Mouse (Mus musculus) left cerebral cortex, postnatal 36 days (tissue): Measurements from ENCODE around the gene Cd209g. TPM values are rescaled to one million over a fixed set of nuclear protein-coding genes. Genes with fewer than 3 reads are reported as not detected.
"Not testable (repeated sequence)": the region's sequence is repeated elsewhere in the genome, so short reads cannot be mapped to it uniquely, and the experiment has no call there.

Experiments
- DNase-seq, 2 experiments: peaks; one replicate each; pipeline ENCODE4 v3.0.0; 2021 to 2022; ENCODE audit warnings: low spot score in 2 of 2, mixed read lengths in 1 of 2
- intact Hi-C: fragments of 180-260 bp; cut with DNase I; formaldehyde crosslinking; loops from one replicate; pipeline ENCODE4 v1.15.1; 2025
- total RNA-seq, 2 experiments: library from RNA; stranded (reverse); gene quantifications; 2 replicates each; pipeline ENCODE4 v1.2.3; 2021

Cd209g gene
- not detected for total RNA-seq

- DNase-seq, result no peak
- intact Hi-C loops, result no loop called here
These were observed at the start of gene Cd209g for GRCm38 (mm10) chr8:4133798-4134197. Cd209g (plus strand) TSS chr8:4134098.

DNA sequence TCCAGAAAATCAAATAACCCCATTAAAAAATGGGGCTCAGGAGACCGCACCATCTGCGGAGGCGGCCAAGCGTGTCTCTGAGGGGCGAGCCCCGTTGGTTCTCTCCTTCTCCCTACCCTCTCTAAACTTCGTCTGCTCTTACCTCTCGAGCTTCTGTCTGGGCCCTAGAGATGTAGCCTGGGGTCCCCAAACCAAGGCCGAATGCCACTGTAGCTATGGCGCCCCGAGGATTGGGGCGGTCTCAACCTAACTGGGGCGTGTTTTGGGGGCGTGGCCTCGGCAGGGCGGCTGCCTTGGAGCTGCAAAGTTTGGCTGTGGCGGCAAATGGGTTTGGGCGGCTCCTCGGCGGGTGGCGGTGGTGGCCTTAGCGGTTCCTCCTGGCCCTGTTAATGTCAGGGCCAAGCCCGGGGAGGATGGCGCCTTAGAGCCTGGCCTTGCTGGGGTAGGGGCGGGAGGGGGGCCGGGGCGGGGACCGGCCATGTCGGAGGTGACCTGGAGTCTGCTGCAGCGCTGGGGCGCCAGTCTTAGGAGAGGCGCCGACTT lies 46.6 kb upstream of the Cd209g start:
- DNase-seq, intact Hi-C loops: not testable (repeated sequence)

DNA sequence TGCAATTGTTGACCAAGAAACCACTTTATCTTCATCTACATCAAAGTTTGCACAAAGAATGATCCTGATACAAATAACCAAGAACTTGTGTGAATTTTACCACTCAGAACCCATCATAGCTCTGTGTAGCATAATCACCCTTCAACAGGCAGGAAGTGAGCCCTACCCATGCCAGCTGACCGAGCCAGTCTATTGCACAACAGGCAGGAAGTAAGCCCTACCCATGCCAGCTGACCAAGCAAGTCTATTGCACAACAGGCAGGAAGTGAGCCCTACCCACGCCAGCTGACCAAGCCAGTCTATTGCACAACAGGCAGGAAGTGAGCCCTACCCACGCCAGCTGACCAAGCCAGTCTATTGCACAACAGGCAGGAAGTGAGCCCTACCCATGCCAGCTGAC lies 45.4 kb upstream of the Cd209g start:
- DNase-seq, intact Hi-C loops: not testable (repeated sequence)

GRCm38 (mm10) chr8:4105735-4106134 lies 28.2 kb upstream of the Cd209g start, which contains the start of gene Cd209f:
Cd209f (minus strand) TSS chr8:4105835.
- DNase-seq, intact Hi-C loops: not testable (repeated sequence)

DNA sequence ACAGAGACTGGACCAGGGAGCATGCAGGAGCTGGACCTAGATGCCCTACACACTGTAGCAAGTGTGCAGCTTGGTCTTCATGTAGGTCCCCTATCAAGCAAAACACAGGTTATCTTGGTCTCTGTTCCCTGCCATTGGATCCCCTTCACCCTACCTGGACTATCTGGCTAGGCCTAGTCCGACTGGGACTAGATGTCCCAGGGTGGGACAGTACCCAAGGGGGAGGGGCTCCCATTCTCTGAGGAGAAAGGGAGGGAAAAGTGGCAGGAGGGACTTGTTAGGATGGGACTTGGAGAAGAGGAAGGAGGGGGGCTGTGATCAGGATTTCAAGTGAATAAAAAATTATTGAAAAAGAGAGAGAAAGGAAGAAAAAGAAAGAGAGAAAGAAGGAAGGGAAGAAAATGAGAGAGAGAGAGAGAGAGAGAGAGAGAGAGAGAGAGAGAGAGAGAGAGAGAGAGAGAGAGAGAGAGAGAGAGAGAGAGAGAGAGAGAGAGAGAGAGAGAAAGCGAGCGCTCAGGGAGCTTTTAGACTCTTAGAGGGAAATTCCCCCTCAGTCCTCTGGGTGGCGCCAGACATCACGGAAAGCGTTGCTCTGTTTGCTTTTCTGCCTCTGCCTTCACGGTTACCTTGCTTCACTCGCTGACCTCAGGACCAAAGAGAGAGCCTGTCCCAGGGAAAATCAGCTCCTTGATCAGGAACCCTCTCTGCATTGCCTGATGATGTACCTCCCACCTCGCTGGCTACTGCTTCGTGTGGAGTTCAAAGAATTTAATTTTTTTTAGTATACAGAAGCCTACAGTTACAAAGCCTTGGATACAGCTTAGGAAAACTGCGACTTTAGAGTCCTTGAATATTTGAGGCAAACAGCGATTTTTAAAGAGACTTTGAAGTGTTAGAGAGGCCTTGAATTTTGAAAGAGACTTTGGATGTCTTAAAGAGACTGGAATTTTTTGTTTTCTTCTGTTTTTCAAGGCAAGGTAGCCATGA lies 6.1 kb downstream of the Cd209g start:
- intact Hi-C loops, result loop anchor here (10.0 kb wide), 1 partner anchor 445 kb away; no protein-coding TSS in a partner anchor
- peak; percentile 59 to 68 for DNase-seq

GRCm38 (mm10) chr8:4141721-4142120 lies 7.8 kb downstream of the Cd209g start:
- intact Hi-C loops, result loop anchor here (10.0 kb wide), 1 partner anchor 443 kb away; no protein-coding TSS in a partner anchor
- no peak for DNase-seq

GRCm38 (mm10) chr8:4147272-4147671 lies 13.4 kb downstream of the Cd209g start:
- intact Hi-C loops, result loop anchor here (10.0 kb wide), 1 partner anchor 438 kb away; no protein-coding TSS in a partner anchor
- DNase-seq, result no peak

- intact Hi-C loops, result no loop called here
These were observed 21.0 kb downstream of the Cd209g start for GRCm38 (mm10) chr8:4154878-4155277.

DNA sequence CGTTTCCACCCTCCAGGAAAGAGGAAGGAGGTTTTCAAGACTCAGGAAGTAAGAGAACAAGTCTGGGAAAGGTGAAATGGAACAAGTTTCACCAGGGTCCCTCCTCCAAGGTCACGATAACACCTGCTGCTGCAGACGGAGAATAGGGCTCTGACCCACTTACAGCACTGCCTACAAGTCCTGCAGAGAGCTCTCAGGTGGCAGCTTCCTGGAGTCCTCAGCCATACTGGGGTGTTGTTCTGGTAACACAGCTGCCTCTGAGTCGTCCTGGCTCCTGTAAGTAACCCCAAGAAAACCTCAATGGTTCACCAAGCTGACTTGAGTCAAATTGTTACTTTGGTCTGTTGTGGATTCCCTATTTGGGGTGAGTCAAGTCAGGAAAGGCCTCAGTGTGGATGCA lies 28.9 kb downstream of the Cd209g start:
- intact Hi-C loops, result no loop called here
- no peak for DNase-seq

More at GRCm38 (mm10) chr8:4154878-4155277, 21.0 kb downstream of the Cd209g start:
- DNase-seq, result no peak

DNA sequence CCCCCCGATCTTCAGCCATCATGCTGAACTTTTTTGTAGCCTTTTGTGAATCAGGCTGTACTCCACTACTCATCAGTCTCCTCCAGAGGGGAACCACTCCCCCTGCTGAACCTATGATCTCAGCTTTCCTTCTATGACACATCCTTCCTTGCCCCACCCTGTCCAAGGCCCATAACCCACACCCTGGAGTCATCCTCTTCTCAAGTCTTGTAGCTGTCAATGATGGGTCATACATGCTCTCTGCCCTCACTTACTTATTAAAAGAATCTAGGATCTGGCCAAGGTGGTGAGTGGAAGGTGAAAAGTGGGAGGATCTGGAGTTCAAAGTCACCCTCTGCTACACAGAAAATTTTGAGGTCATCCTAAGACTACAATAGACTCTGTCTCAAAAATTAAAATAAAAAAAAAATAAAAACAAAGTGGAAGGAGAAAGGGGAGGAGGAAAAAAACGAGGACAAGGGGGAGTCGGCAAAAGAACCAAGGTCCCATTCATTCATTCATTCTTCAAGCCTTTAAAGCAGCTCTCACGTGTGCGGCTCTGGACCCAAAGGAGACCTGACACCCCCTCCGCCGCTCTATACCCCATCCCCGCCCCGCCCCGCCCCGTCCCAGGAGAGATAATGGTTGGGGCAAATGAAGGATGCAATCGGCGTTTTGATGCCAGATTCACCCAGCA lies 31.4 kb downstream of the Cd209g start:
- intact Hi-C loops, result no loop called here
- no peak for DNase-seq

DNA sequence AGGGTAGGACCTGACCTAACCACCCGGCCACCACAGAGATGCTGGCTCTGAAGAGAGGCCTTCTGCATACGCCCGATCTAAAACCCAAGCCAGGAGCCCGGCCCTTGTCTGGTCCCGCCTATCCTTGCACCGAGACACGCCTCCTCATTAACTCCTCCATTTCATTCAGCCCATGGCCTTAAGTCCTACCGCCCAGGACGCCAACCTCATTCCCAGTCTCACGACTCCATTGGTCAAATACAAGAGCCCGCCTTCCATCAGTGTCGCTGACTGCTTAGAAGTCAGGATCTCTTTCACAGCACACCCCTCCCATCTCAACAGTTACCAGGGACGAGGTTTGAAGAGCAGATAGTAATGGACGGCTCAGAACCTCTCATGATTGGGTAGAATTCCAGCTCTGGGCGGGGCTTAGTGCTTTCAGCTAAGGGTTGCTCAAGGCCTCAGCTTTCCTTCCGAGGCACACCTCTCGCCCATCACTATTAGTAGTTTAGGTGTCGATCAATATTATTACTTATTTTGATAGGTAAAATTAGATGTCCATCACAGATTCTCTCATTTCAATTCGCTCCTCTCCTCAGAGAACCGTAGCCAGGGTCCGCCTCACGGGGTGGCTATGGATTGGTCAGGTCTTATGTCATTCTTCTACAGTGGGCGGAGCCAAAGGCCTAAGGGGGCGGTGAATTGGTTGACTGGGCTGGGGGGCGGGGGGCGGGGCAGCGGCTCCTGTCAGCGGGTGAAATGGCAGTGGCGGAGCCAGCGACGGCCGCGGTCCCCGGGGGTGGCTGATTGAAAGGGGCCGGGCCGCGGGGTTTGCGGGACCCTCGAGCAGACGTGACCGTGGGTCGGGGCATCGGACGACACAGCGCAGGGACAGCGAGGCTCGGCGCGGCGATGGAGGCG lies 32.2 kb downstream of the Cd209g start, which contains the start of gene Evi5l:
Gene Evi5l, plus strand, starts transcription at position 716 of the 900 bp plus-strand sequence.
- peak; percentile 97 to 99 for DNase-seq
- intact Hi-C loops, result no loop called here

DNA sequence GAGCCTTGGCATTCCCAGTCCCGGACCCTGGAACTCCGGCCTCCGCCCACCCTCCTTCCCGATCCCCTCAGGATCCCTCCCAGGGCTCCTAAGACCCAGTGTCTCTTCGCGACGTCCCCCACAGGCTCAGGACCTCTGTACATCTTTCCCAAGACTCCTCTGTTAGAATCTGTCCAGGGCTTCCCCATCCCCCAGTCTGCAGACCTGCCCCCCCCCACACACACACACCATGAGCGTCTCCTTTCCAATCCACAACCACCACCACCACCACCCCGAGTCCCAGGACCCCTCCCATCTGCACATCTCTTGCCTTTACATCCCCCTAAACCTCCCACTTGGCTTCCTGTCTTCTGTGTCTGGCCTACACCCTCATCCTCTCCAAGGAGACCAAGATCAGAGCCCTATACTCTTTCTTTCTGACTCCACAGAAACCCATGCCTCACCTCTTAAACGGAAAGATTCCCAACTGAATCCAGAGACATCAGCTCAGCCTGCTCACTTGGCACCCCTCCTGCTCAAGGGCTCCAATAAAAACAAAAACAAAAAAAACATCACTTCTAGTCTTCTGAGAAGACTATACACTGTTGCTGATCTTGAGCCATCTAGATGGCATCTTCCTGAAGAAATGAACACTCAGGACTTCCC lies 33.1 kb downstream of the Cd209g start:
- intact Hi-C loops, result no loop called here
- DNase-seq, result no peak

- intact Hi-C loops, result no loop called here
- no peak for DNase-seq
These were observed 34.0 kb downstream of the Cd209g start for GRCm38 (mm10) chr8:4167918-4168317.

- intact Hi-C loops, result no loop called here
- DNase-seq, result no peak
These were observed 38.6 kb downstream of the Cd209g start for GRCm38 (mm10) chr8:4172486-4172885.

- intact Hi-C loops, result no loop called here
- DNase-seq, result no peak
These were observed 40.1 kb downstream of the Cd209g start for GRCm38 (mm10) chr8:4174018-4174417.

DNA sequence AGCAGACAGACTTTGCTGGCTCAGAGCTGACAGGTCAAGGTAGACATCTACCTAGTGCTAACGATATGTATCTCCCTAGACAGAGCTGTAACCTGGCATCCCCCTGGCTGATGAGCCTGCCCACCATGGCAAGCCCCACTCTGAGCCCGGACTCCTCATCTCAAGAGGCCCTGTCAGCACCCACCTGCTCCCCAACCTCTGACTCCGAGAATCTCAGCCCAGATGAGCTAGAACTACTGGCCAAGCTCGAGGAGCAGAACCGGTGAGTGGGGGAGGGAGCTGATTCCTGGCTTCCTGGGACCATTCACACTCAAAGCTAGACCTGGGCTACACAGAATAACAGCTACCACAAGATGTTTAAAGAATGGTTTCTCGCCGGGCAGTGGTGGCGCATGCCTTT lies 49.5 kb downstream of the Cd209g start:
- no peak for DNase-seq
- intact Hi-C loops, result no loop called here

GRCm38 (mm10) chr8:4186151-4186550 lies 52.3 kb downstream of the Cd209g start:
- DNase-seq, result no peak
- intact Hi-C loops, result no loop called here
